Mouse (Mus musculus) G1E (cell line): ENCODE data around the gene Lat.

Source experiments
- CTCF ChIP-seq: IDR thresholded peaks from 2 replicates; pipeline ENCODE4 v1.5.1; 2012; ENCODE audit warnings: low read depth, low read length, inconsistent platforms, mixed read lengths
- GATA1 ChIP-seq: IDR thresholded peaks from 2 replicates; pipeline ENCODE4 v1.6.1; 2012; ENCODE audit warnings: borderline replicate concordance, low read length, inconsistent platforms, mixed read lengths
- TAL1 ChIP-seq: conservative IDR thresholded peaks from 2 replicates; pipeline ENCODE4 v1.6.1; 2012; ENCODE audit warnings: low read depth, low read length, inconsistent platforms, mixed read lengths

DNA sequence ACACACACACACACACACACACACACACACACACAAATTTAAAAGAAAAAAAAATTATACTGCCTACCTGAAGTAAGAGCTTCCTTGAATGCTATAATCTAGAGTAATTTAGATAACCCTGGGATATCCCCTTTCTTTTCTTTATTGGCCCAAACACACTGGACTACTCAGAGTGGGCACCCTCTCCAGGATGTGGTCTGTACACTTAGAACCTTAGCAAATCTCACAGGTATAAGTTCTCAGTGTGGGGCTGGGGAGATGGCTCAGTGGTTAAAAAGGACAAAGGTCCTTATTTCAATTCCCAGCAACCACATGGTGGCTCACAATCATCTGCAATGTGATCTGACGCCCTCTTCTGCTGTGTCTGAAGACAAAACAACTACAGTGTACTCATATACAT lies 22.3 kb downstream of the Lat start:
- TF ChIP-seq CTCF (no peak), GATA1 (no peak), TAL1 (no peak)
